Mouse (Mus musculus) kidney, adult 2 months (tissue): ENCODE data around the gene Dynll2.

Experiments used
- CTCF ChIP-seq: fragments of 200-500 bp; conservative IDR thresholded peaks from 2 replicates; pipeline ENCODE4 v1.5.1; 2011; ENCODE audit warnings: low read depth, mild to moderate bottlenecking, control low read depth, low read length, moderate library complexity, mixed read lengths; ENCODE audit not compliant: insufficient read depth, insufficient read length
- POLR2A ChIP-seq: fragments of 200-500 bp; IDR thresholded peaks from one replicate; pipeline ENCODE4 v1.6.1; 2011; ENCODE audit warnings: low read depth, low read length, control low read depth

- TF ChIP-seq POLR2A = no peak
- TF ChIP-seq CTCF = no peak
Observed at GRCm38 (mm10) chr11:87957066-87957465, 30.3 kb downstream of the Dynll2 start.
